Mouse (Mus musculus): ENCODE measurements around the gene Pold2.

- TF ChIP-seq MAFK (IDR thresholded peaks at IDR 0.05; ENCODE audit: insufficient read depth, low read depth, low read length), result no peak
- no peak for TF ChIP-seq ZNF384 (IDR thresholded peaks at IDR 0.05; ENCODE audit: low read depth, low read length)
- TF ChIP-seq ZC3H11A (IDR thresholded peaks at IDR 0.05; ENCODE audit: borderline replicate concordance, low read depth, low read length), result no peak
- no peak for TF ChIP-seq HCFC1 (IDR thresholded peaks at IDR 0.05; ENCODE audit: borderline replicate concordance, insufficient read depth, low read length)
- TF ChIP-seq CHD2 (IDR thresholded peaks at IDR 0.05; ENCODE audit: low read depth, low read length), result no peak
Measured at GRCm38 (mm10) chr11:5868324-5868723, 9.8 kb downstream of the Pold2 start.
